In the genomic region with DNA sequence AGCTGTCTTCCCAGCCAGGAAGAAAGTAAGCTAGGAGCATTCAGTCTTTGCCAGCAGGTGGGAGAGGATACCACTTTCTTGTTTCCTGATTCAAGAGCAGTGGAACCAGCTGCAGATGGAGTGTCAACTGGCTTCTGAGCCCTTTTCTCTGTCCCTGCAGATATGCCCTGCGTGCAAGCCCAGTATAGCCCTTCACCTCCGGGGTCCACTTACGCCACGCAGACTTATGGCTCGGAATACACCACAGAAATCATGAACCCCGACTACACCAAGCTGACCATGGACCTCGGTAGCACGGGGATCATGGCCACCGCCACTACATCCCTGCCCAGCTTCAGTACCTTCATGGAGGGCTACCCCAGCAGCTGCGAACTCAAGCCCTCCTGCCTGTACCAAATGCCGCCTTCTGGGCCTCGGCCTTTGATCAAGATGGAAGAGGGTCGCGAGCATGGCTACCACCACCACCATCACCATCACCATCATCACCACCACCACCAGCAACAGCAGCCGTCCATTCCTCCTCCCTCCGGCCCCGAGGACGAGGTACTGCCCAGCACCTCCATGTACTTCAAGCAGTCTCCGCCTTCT, we compare ENCODE assay signal across 9 mouse cellular contexts. TPM values are rescaled to one million over a fixed set of nuclear protein-coding genes. Genes with fewer than 3 reads are reported as not detected.
DNase-seq lines count a peak whose midpoint lies in the region; ATAC-seq and TF ChIP-seq lines count a peak whose summit lies in the region.
"Had no signal": no experiment of that assay in that cellular context is flagged by ENCODE, and none has a peak within 500 bp of the region (broad histone marks: within the 10 kb centered on the region; RNA-seq: fewer than 3 reads in every experiment).

No protein-coding gene starts in this region.

- peak overlapping the region; percentile 57 for H3K4me3 ChIP-seq in heart, embryonic 13.5 days
- H3K4me3 ChIP-seq in ES-E14 (ENCODE audit: insufficient read depth in 1 of 2, low read depth in 1 of 2, low read length in 2 of 2, poor library complexity in 1 of 2, severe bottlenecking in 1 of 2) = peak overlapping the region; percentile 37 to 40; a peak in 2 of 4 replicates
- peak overlapping the region; percentile 53 for H3K4me3 ChIP-seq in hindbrain, embryonic 10.5 days
- H3K4me3 ChIP-seq in liver, postnatal 0 days (ENCODE audit: low read depth, low read length) = peak overlapping the region; percentile 22
- no peak overlapping the region for H3K4me3 ChIP-seq in cerebellum, adult 2 months (replicated peaks; ENCODE audit: insufficient read depth, low read depth, low read length)
- H3K4me3 ChIP-seq: myocyte had no signal

- no peak for DNase-seq in heart, adult 9 months (ENCODE audit: low spot score in 2 of 2)
- no peak for DNase-seq in ES-E14 (ENCODE audit: low read depth, low spot score)
- DNase-seq in hindbrain, embryonic 10.5 days (ENCODE audit: low spot score) = peak; percentile 23
- DNase-seq in liver, postnatal 0 days = no peak
- DNase-seq in cerebellum, adult 2 months = no peak
- no peak for DNase-seq in gastrocnemius, postnatal 10 days
- no peak for DNase-seq in urinary bladder, postnatal 25 days (ENCODE audit: low spot score)

- H3K9ac ChIP-seq in heart, embryonic 13.5 days = peak overlapping the region; percentile 75
- H3K9ac ChIP-seq in ES-E14 (ENCODE audit: insufficient read depth, low read depth, low read length, poor library complexity, severe bottlenecking) = no peak overlapping the region
- H3K9ac ChIP-seq in liver, postnatal 0 days (replicated peaks) = no peak overlapping the region

- TF ChIP-seq CTCF in liver, postnatal 0 days (IDR thresholded peaks at IDR 0.05; ENCODE audit: low read depth) = no peak
- no peak for TF ChIP-seq CTCF in cerebellum, adult 2 months (IDR thresholded peaks at IDR 0.05; ENCODE audit: borderline replicate concordance, insufficient read depth, low read depth, low read length)

- peaks cover 33% of the 10 kb centered on the region for H3K4me1 ChIP-seq in heart, embryonic 13.5 days
- H3K4me1 ChIP-seq in ES-E14 (ENCODE audit: control insufficient read depth in 2 of 2, insufficient read depth in 2 of 2, low read length in 2 of 2, poor library complexity in 1 of 2) = 0 out of 4 replicates have a peak, but pooled peaks cover 0 to 1% of the 10 kb centered on the region in 2 experiments
- peaks cover 46% of the 10 kb centered on the region for H3K4me1 ChIP-seq in hindbrain, embryonic 10.5 days (replicated peaks)
- peaks cover 20% of the 10 kb centered on the region for H3K4me1 ChIP-seq in liver, postnatal 0 days (ENCODE audit: insufficient read depth)
- no peaks in the 10 kb centered on the region for H3K4me1 ChIP-seq in cerebellum, adult 2 months (ENCODE audit: control insufficient read depth, insufficient read depth, low read length)

- peak overlapping the region; percentile 85 for H3K4me2 ChIP-seq in heart, embryonic 13.5 days
- peak overlapping the region; percentile 49; the same call in 1 of the 2 replicates for H3K4me2 ChIP-seq in liver, postnatal 0 days (ENCODE audit: low read depth, low read length)

- no peak for ATAC-seq in heart, embryonic 13.5 days (ENCODE audit: extremely low read depth, insufficient number of reproducible peaks, low FRiP score, low TSS enrichment)
- ATAC-seq in liver, postnatal 0 days = no peak

- no peaks in the 10 kb centered on the region for H3K9me3 ChIP-seq in heart, embryonic 13.5 days
- H3K9me3 ChIP-seq in ES-E14 (ENCODE audit: control insufficient read depth, insufficient read depth, low read depth, low read length) = no peaks in the 10 kb centered on the region
- H3K9me3 ChIP-seq in hindbrain, embryonic 10.5 days = no peaks in the 10 kb centered on the region
- no peaks in the 10 kb centered on the region for H3K9me3 ChIP-seq in liver, postnatal 0 days (ENCODE audit: low read length)

- H3K27ac ChIP-seq in heart, embryonic 13.5 days (replicated peaks) = no peak overlapping the region
- H3K27ac ChIP-seq in ES-E14 (ENCODE audit: insufficient read depth, low read depth, low read length, poor library complexity, severe bottlenecking) = no peak overlapping the region
- H3K27ac ChIP-seq in hindbrain, embryonic 10.5 days = peak overlapping the region; percentile 5; the same call in 1 of the 2 replicates
- H3K27ac ChIP-seq in liver, postnatal 0 days (ENCODE audit: low read depth) = no peak overlapping the region
- H3K27ac ChIP-seq in cerebellum, adult 2 months (ENCODE audit: insufficient read depth, low read length) = no peak overlapping the region

- H3K36me3 ChIP-seq in heart, embryonic 13.5 days = no peaks in the 10 kb centered on the region
- no peaks in the 10 kb centered on the region for H3K36me3 ChIP-seq in ES-E14 (ENCODE audit: control insufficient read depth, insufficient read depth, low read length, poor library complexity, severe bottlenecking)
- no peaks in the 10 kb centered on the region for H3K36me3 ChIP-seq in hindbrain, embryonic 10.5 days
- H3K36me3 ChIP-seq in liver, postnatal 0 days (replicated peaks; ENCODE audit: insufficient read depth, low read length) = no peaks in the 10 kb centered on the region

- WGBS in heart, embryonic 13.5 days = 11% methylated on average over 19 of the region's 19 CpGs
- 12% methylated on average over 19 of the region's 19 CpGs for WGBS in hindbrain, embryonic 10.5 days
- 15% methylated on average over 19 of the region's 19 CpGs for WGBS in liver, postnatal 0 days (ENCODE audit: insufficient replicate concordance)
- WGBS in cerebellum, adult 2 months = 72% methylated on average over 19 of the region's 19 CpGs

- TF ChIP-seq POLR2A in cerebellum, adult 2 months (IDR thresholded peaks at IDR 0.05; ENCODE audit: borderline replicate concordance, insufficient read depth, low read length) = no peak

- H3K27me3 ChIP-seq in heart, embryonic 13.5 days (replicated peaks) = peaks cover 92% of the 10 kb centered on the region
- H3K27me3 ChIP-seq in hindbrain, embryonic 10.5 days (ENCODE audit: insufficient read depth, poor library complexity, severe bottlenecking) = peaks cover 85% of the 10 kb centered on the region
- H3K27me3 ChIP-seq in liver, postnatal 0 days (ENCODE audit: insufficient read depth, low read length) = peaks cover 79% of the 10 kb centered on the region
- no peaks in the 10 kb centered on the region for H3K27me3 ChIP-seq in cerebellum, adult 2 months (ENCODE audit: control insufficient read depth, insufficient read depth, low read length)

- in situ Hi-C loops in ES-E14 (cut with MboI; ENCODE audit: low sequenced_read_pairs in 2 of 2, unreplicated experiment in 2 of 2) = no loop called here

- TF ChIP-seq EP300 in liver, postnatal 0 days (IDR thresholded peaks at IDR 0.05; ENCODE audit: low read depth) = no peak

TF ChIP-seq in ES-E14, 5 proteins besides CTCF, POLR2A, EP300 and RAD21:
- TF ChIP-seq ZC3H11A (IDR thresholded peaks at IDR 0.05; ENCODE audit: borderline replicate concordance, low read depth, low read length) = no peak
- TF ChIP-seq CHD2 (IDR thresholded peaks at IDR 0.05; ENCODE audit: low read depth, low read length) = no peak
- no peak for TF ChIP-seq MAFK (IDR thresholded peaks at IDR 0.05; ENCODE audit: insufficient read depth, low read depth, low read length)
- TF ChIP-seq ZNF384 (IDR thresholded peaks at IDR 0.05; ENCODE audit: low read depth, low read length) = no peak
- no peak for TF ChIP-seq HCFC1 (IDR thresholded peaks at IDR 0.05; ENCODE audit: borderline replicate concordance, insufficient read depth, low read length)

RNA-seq across cellular contexts. Expression of gene Nr4a3, which starts 6.2 kb away (rescaled TPM):
- polyA plus RNA-seq in heart, embryonic 13.5 days (2015; fragmentation: Nextera tagmentation; extraction: Ambion mirVana) = 0.18 and 0.28 TPM in 2 replicates
- 0.09 TPM in 1 of 2 replicates, not detected in the other for total RNA-seq in ES-E14 (2012; rRNA removed)
- 0.44 and 1.2 TPM in 2 replicates for polyA plus RNA-seq in hindbrain, embryonic 10.5 days (2016; fragmentation: Nextera tagmentation; extraction: Ambion mirVana)
- not detected in 2 replicates for polyA plus RNA-seq in liver, postnatal 0 days (2015; fragmentation: Nextera tagmentation; extraction: Ambion mirVana)
- 2.4 TPM in 2 replicates for polyA plus RNA-seq in cerebellum, adult 2 months (2012; rRNA removed)
- 1 to 10 TPM; 2.2 TPM for total RNA-seq in gastrocnemius, postnatal 10 days (2021)
